Mouse (Mus musculus) brain, adult 2 months (tissue): ENCODE measurements around the gene Pgk1.

Experiments used
- DNase-seq: peaks from one replicate; pipeline ENCODE4 v3.0.0; 2011; ENCODE audit warnings: low read depth, low spot score

Pgk1 gene

DNA sequence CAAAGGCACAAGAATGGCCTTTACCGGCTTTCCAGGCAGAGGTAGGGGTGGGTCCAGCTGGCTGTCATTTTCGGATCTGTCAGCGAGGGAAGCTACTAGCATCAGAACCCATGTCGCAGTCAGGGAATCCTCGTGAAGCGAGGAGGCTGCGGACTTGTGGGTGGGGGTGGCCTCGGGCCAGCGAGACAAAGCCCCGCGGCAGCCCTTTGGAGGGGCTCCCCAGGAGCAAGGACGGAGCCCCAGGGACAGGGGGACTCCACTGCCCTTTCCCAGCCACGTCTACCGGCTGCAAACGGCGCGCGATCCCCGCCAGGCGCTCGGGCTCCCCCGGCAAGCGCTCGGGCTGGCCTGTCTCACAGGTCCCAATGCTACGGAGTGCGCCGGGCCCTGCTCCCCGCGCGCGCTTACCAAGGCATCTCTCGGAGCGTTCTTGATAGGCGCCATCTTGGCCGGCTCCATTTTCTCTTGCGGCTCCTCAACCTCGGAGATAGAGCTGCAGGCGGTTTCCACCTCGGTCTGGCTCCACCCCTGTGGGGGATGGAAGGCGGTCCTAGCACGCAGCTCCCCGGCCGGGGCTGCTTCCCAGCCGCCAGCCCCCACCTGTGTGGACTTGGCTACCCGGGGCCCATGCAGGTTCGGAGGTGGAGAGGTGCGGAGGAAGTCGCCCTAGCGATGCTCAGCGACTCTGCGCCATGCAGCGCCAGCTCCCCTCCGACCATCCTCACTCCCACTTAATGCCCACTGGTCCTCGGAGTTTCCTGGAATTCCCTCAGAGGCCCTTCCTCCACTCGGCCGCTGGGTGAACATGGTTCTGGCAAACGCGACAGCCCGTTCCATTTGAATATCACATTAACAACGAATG, 32.5 kb downstream of the Pgk1 start:
- DNase-seq, result peak; percentile 94

DNA sequence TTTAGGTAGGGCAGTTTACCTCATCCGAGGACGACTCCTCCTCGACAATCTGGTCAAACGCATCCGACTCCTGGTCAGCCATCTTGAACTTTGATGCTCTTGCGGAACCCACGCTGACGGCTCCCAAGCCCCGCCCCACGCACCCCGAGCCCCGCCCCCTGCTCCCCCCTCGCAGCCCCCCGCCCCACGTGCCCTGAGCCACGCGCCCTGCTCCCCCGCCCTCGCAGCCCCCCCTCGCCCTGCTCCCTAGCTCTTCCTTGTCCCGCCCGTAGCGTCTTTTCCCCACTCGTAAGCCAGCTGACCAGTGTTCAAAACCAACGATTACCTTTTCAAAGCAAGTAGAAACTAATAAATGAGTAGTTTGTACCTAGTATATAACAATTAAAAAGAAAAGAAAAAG, 34.2 kb downstream of the Pgk1 start, which contains the start of gene Taf9b:
Gene Taf9b, minus strand, starts transcription at position 101 of the 400 bp plus-strand sequence.
- no peak for DNase-seq
